In genomic region chr2:25371764-25372643, GRCm38 (mm10) we compare ENCODE assay signal across 8 mouse cellular contexts. TPM values are rescaled to one million over a fixed set of nuclear protein-coding genes. Genes with fewer than 3 reads are reported as not detected.
A peak's percentile ranks its signal among the peaks of the same experiment; 100 is the strongest.
DNase-seq lines count a peak whose midpoint lies in the region; ATAC-seq lines count a peak whose summit lies in the region.

Sapcd2 (plus strand) TSS chr2:25372321.

- no peaks in the 10 kb centered on the region for H3K9me3 ChIP-seq in intestine, embryonic 15.5 days

- peak; percentile 90 for DNase-seq in adrenal gland, postnatal 10 days
- peak; percentile 82 for DNase-seq in embryo, embryonic 11.5 days (ENCODE audit: low read depth, low spot score)
- DNase-seq in gastrocnemius, postnatal 36 days: peak; percentile 72 to 76
- peak; percentile 89 to 95 for DNase-seq in left cerebral cortex, postnatal 14 days (ENCODE audit: low spot score in 2 of 2)
- DNase-seq in right cerebral cortex, postnatal 14 days: peak; percentile 84
- peak; percentile 91 for DNase-seq in yolk sac, embryonic 10.5 days (ENCODE audit: low spot score)

- H3K4me1 ChIP-seq in intestine, embryonic 15.5 days (replicated peaks): peaks cover 30% of the 10 kb centered on the region

- intact Hi-C loops in gastrocnemius, postnatal 36 days (cut with DNase I): no loop called here
- intact Hi-C loops in left cerebral cortex, postnatal 14 days (cut with DNase I): no loop called here

- no peaks in the 10 kb centered on the region for H3K27me3 ChIP-seq in intestine, embryonic 15.5 days (replicated peaks)

- H3K9ac ChIP-seq in intestine, embryonic 15.5 days: peak within 1 kb of the TSS; percentile 73

- H3K36me3 ChIP-seq in intestine, embryonic 15.5 days: no peaks in the 10 kb centered on the region

- WGBS in intestine, embryonic 15.5 days: under 1% methylated on average over 65 of the region's 65 CpGs

- peak within 1 kb of the TSS; percentile 89 for H3K27ac ChIP-seq in intestine, embryonic 15.5 days

- H3K4me2 ChIP-seq in intestine, embryonic 15.5 days (replicated peaks): peak within 1 kb of the TSS; percentile 96

- ATAC-seq in intestine, embryonic 15.5 days: peak; percentile 91
- ATAC-seq in megakaryocyte-erythroid progenitor cell, adult 5-6 weeks (replicated peaks; ENCODE audit: low FRiP score, low TSS enrichment, poor library complexity, severe bottlenecking): peak; percentile 82

- peak within 1 kb of the TSS; percentile 80 for H3K4me3 ChIP-seq in intestine, embryonic 15.5 days (replicated peaks)

RNA-seq across cellular contexts. Expression of gene Sapcd2, which starts in this region (rescaled TPM):
- total RNA-seq in adrenal gland, postnatal 10 days (2021): 1 to 10 TPM; 3.3 to 5.3 TPM
- under 1 TPM; 0.10 to 0.26 TPM for total RNA-seq in gastrocnemius, postnatal 36 days (2021)
- polyA plus RNA-seq in intestine, embryonic 15.5 days (2015; fragmentation: Nextera tagmentation; extraction: Ambion mirVana): 46.8 and 48.8 TPM in 2 replicates
- 1 to 10 TPM; 6.2 to 7.0 TPM for total RNA-seq in left cerebral cortex, postnatal 14 days (2021)
- 18.4 and 19.0 TPM in 2 replicates for total RNA-seq in megakaryocyte-erythroid progenitor cell, adult 5-6 weeks (2014; fragmentation: Nextera tagmentation)
- 4.9 and 7.1 TPM in 2 replicates for total RNA-seq in megakaryocyte-erythroid progenitor cell, adult 5-6 weeks (2017)

Comparison
In these comparisons a context has a peak if more than half of its experiments do, and no peak if none do; other contexts are left out.
1. Peak in every context shown above with its lines: DNase-seq, ATAC-seq, H3K4me3 ChIP-seq and H3K27ac ChIP-seq.
2. Peak in DNase-seq in gastrocnemius, postnatal 36 days; RNA of the gene not detected or under 1 TPM.